In genomic region chr5:138769126-138769525, GRCm38 (mm10) we compare ENCODE assay signal across 15 mouse cellular contexts. TPM values are rescaled to one million over a fixed set of nuclear protein-coding genes. Genes with fewer than 3 reads are reported as not detected.
DNase-seq lines count a peak whose midpoint lies in the region.
"Had no signal": no experiment of that assay in that cellular context is flagged by ENCODE, and none has a peak within 500 bp of the region (broad histone marks: within the 10 kb centered on the region; RNA-seq: fewer than 3 reads in every experiment).

No protein-coding gene starts in this region.

- DNase-seq in kidney, postnatal 14 days: peak; percentile 34
- no peak for DNase-seq in kidney, postnatal 36 days
- peak; percentile 63 for DNase-seq in heart, postnatal 4 days
- DNase-seq in lung, postnatal 14 days: peak; percentile 58
- DNase-seq in thymus, postnatal 4 days: no peak
- DNase-seq in embryo, embryonic 10 days (ENCODE audit: low spot score): no peak
- DNase-seq in cerebellum, adult 9-10 months: no peak
- DNase-seq: adrenal gland, adult 2 months; cerebellum, adult 2 months; kidney, adult 2 months; midbrain, embryonic 14.5 days; right cerebral cortex, postnatal 14 days had no signal

RNA-seq across cellular contexts. Expression of gene Fam20c, which starts 14.8 kb away (rescaled TPM):
- total RNA-seq in heart, postnatal 4 days (2021): 10 to 100 TPM; 16.3 to 17.0 TPM

RNA-seq across cellular contexts. Expression of gene Gm5294, which starts 50.8 kb away (rescaled TPM):
- total RNA-seq in heart, postnatal 4 days (2021): not detected
- total RNA-seq: adrenal gland, adult 2 months; G1E; left cerebral cortex, adult 8-10 months; megakaryocyte progenitor cell, adult 5-6 weeks had no signal

Comparison
In these comparisons a context has a peak if more than half of its experiments do, and no peak if none do; other contexts are left out.
1. DNase-seq: peak in kidney, postnatal 14 days (single experiment), heart, postnatal 4 days (single experiment) and lung, postnatal 14 days (single experiment); none in kidney, postnatal 36 days (0 of 2), thymus, postnatal 4 days (single experiment), embryo, embryonic 10 days (single experiment) and cerebellum, adult 9-10 months (single experiment).